21 mouse cellular contexts compared by ENCODE assay signal in the genomic region with DNA sequence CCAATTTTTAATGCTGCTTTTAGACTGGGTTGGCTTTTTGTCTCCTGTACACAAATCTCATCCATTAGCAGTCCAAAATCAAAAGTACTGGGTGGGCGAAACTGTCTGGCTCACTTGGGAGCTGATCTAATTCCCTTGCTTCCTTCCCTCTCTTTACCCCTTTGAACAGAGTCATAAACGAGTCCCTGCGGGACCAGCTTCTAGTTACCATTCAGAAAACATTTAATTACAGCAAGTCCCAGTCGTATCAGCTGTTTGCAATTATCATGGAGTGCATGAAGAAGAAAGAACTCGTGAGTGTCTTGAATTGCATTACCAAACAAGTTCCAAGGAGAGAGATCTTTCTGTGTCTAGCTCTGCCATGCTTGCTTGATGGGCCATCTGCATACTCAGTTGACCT. TPM values are rescaled to one million over a fixed set of nuclear protein-coding genes. Genes with fewer than 3 reads are reported as not detected.
DNase-seq lines count a peak whose midpoint lies in the region; ATAC-seq and TF ChIP-seq lines count a peak whose summit lies in the region.
"Had no signal": no experiment of that assay in that cellular context is flagged by ENCODE, and none has a peak within 500 bp of the region (broad histone marks: within the 10 kb centered on the region; RNA-seq: fewer than 3 reads in every experiment).

No protein-coding gene starts in this region.

- no peaks in the 10 kb centered on the region for H3K36me3 ChIP-seq in forebrain, postnatal 0 days (ENCODE audit: insufficient read depth)
- H3K36me3 ChIP-seq in forebrain, embryonic 13.5 days (ENCODE audit: poor library complexity, severe bottlenecking), result no peaks in the 10 kb centered on the region
- H3K36me3 ChIP-seq in midbrain, embryonic 14.5 days (ENCODE audit: control insufficient read depth, insufficient read depth, low read length), result no peaks in the 10 kb centered on the region
- H3K36me3 ChIP-seq in midbrain, embryonic 11.5 days (ENCODE audit: control insufficient read depth, insufficient read depth, low read length), result no peaks in the 10 kb centered on the region
- no peaks in the 10 kb centered on the region for H3K36me3 ChIP-seq in embryonic facial prominence, embryonic 14.5 days (ENCODE audit: control insufficient read depth, insufficient read depth, low read length)
- H3K36me3 ChIP-seq: embryonic facial prominence, embryonic 12.5 days; forebrain, embryonic 15.5 days; heart, embryonic 13.5 days had no signal

- peak; percentile 38; the same call in 1 of the 2 replicates for ATAC-seq in forebrain, postnatal 0 days
- ATAC-seq in forebrain, embryonic 13.5 days, result no peak
- no peak for ATAC-seq in midbrain, embryonic 14.5 days (ENCODE audit: low FRiP score, low TSS enrichment)
- no peak for ATAC-seq in midbrain, embryonic 11.5 days (ENCODE audit: low FRiP score)
- peak; percentile 61; the same call in 1 of the 2 replicates for ATAC-seq in embryonic facial prominence, embryonic 14.5 days (ENCODE audit: low read depth)
- no peak for ATAC-seq in activated CD4-positive, CD25-positive, alpha-beta regulatory T cell, adult 4 months
- ATAC-seq: forebrain, embryonic 15.5 days; intestine, embryonic 16.5 days; Patski had no signal

- H3K4me2 ChIP-seq in forebrain, postnatal 0 days (ENCODE audit: low read depth), result no peak overlapping the region
- no peak overlapping the region for H3K4me2 ChIP-seq in forebrain, embryonic 13.5 days
- H3K4me2 ChIP-seq in midbrain, embryonic 14.5 days (ENCODE audit: low read length), result no peak overlapping the region
- no peak overlapping the region for H3K4me2 ChIP-seq in midbrain, embryonic 11.5 days
- H3K4me2 ChIP-seq in embryonic facial prominence, embryonic 14.5 days (ENCODE audit: low read depth, low read length), result no peak overlapping the region
- H3K4me2 ChIP-seq: embryonic facial prominence, embryonic 12.5 days; forebrain, embryonic 15.5 days; heart, embryonic 13.5 days had no signal

- WGBS in forebrain, postnatal 0 days, result 34% methylated on average over 5 of the region's 5 CpGs
- WGBS in forebrain, embryonic 13.5 days, result 42% methylated on average over 5 of the region's 5 CpGs
- 71% methylated on average over 5 of the region's 5 CpGs for WGBS in midbrain, embryonic 14.5 days
- 76% methylated on average over 5 of the region's 5 CpGs for WGBS in midbrain, embryonic 11.5 days
- WGBS in embryonic facial prominence, embryonic 14.5 days, result 29% methylated on average over 5 of the region's 5 CpGs

- no peak for DNase-seq in forebrain, postnatal 0 days
- DNase-seq in midbrain, embryonic 14.5 days, result peak; percentile 31
- no peak for DNase-seq in midbrain, embryonic 11.5 days (ENCODE audit: low spot score, missing footprints)
- peak; percentile 71 for DNase-seq in embryonic facial prominence, embryonic 14.5 days (ENCODE audit: low spot score)
- DNase-seq: adrenal gland, adult 2 months; adrenal gland, postnatal 25 days; cerebellum, adult 11-12 months; cerebellum, adult 9-11 months; gastrocnemius, adult 2 months; gastrocnemius, postnatal 25 days; heart, postnatal 36 days; kidney, adult 2 months had no signal

- no peaks in the 10 kb centered on the region for H3K4me1 ChIP-seq in forebrain, postnatal 0 days (ENCODE audit: insufficient read depth)
- H3K4me1 ChIP-seq in forebrain, embryonic 13.5 days, result no peaks in the 10 kb centered on the region
- no peaks in the 10 kb centered on the region for H3K4me1 ChIP-seq in midbrain, embryonic 14.5 days (ENCODE audit: control insufficient read depth, insufficient read depth, low read length)
- H3K4me1 ChIP-seq in midbrain, embryonic 11.5 days (ENCODE audit: control insufficient read depth, insufficient read depth, low read length), result no peaks in the 10 kb centered on the region
- no peaks in the 10 kb centered on the region for H3K4me1 ChIP-seq in embryonic facial prominence, embryonic 14.5 days (ENCODE audit: control insufficient read depth, insufficient read depth, low read length)
- H3K4me1 ChIP-seq: embryonic facial prominence, embryonic 12.5 days; forebrain, embryonic 15.5 days; heart, embryonic 13.5 days had no signal

- H3K4me3 ChIP-seq in forebrain, postnatal 0 days (ENCODE audit: low read depth, low read length), result no peak overlapping the region
- no peak overlapping the region for H3K4me3 ChIP-seq in forebrain, embryonic 13.5 days
- no peak overlapping the region for H3K4me3 ChIP-seq in midbrain, embryonic 14.5 days (replicated peaks; ENCODE audit: low read depth, low read length)
- H3K4me3 ChIP-seq in midbrain, embryonic 11.5 days (ENCODE audit: low read depth, low read length), result no peak overlapping the region
- H3K4me3 ChIP-seq in embryonic facial prominence, embryonic 14.5 days (ENCODE audit: low read depth, low read length), result no peak overlapping the region
- H3K4me3 ChIP-seq: embryonic facial prominence, embryonic 12.5 days; forebrain, embryonic 15.5 days; gastrocnemius, adult 2 months; heart, embryonic 13.5 days had no signal

- H3K27me3 ChIP-seq in forebrain, postnatal 0 days (ENCODE audit: insufficient read depth, low read length), result no peaks in the 10 kb centered on the region
- H3K27me3 ChIP-seq in forebrain, embryonic 13.5 days, result no peaks in the 10 kb centered on the region
- H3K27me3 ChIP-seq in midbrain, embryonic 14.5 days (ENCODE audit: control insufficient read depth, insufficient read depth, low read length), result no peaks in the 10 kb centered on the region
- H3K27me3 ChIP-seq in midbrain, embryonic 11.5 days (ENCODE audit: control insufficient read depth, insufficient read depth, low read length), result no peaks in the 10 kb centered on the region
- H3K27me3 ChIP-seq in embryonic facial prominence, embryonic 14.5 days (replicated peaks; ENCODE audit: control insufficient read depth, insufficient read depth, low read length), result no peaks in the 10 kb centered on the region
- H3K27me3 ChIP-seq: CH12.LX; embryonic facial prominence, embryonic 12.5 days; forebrain, embryonic 15.5 days; heart, embryonic 13.5 days; Patski had no signal

- no peak for TF ChIP-seq CTCF in forebrain, postnatal 0 days (IDR thresholded peaks at IDR 0.05; ENCODE audit: low read depth)

- H3K9ac ChIP-seq in forebrain, postnatal 0 days, result no peak overlapping the region
- H3K9ac ChIP-seq in forebrain, embryonic 13.5 days, result no peak overlapping the region
- no peak overlapping the region for H3K9ac ChIP-seq in midbrain, embryonic 14.5 days (replicated peaks; ENCODE audit: low read length)
- no peak overlapping the region for H3K9ac ChIP-seq in midbrain, embryonic 11.5 days (ENCODE audit: low read length)
- H3K9ac ChIP-seq in embryonic facial prominence, embryonic 14.5 days (ENCODE audit: low read depth, low read length), result no peak overlapping the region
- H3K9ac ChIP-seq: embryonic facial prominence, embryonic 12.5 days; forebrain, embryonic 15.5 days; heart, embryonic 13.5 days had no signal

- H3K27ac ChIP-seq in forebrain, postnatal 0 days (ENCODE audit: low read depth, low read length), result no peak overlapping the region
- no peak overlapping the region for H3K27ac ChIP-seq in forebrain, embryonic 13.5 days
- H3K27ac ChIP-seq in midbrain, embryonic 14.5 days (replicated peaks; ENCODE audit: low read depth, low read length), result no peak overlapping the region
- no peak overlapping the region for H3K27ac ChIP-seq in midbrain, embryonic 11.5 days (ENCODE audit: low read depth, low read length)
- no peak overlapping the region for H3K27ac ChIP-seq in embryonic facial prominence, embryonic 14.5 days (replicated peaks; ENCODE audit: low read depth, low read length)
- H3K27ac ChIP-seq: embryonic facial prominence, embryonic 12.5 days; forebrain, embryonic 15.5 days; gastrocnemius, adult 2 months; heart, embryonic 13.5 days had no signal

- H3K9me3 ChIP-seq in forebrain, postnatal 0 days (ENCODE audit: low read length), result no peaks in the 10 kb centered on the region
- H3K9me3 ChIP-seq in forebrain, embryonic 13.5 days (replicated peaks), result no peaks in the 10 kb centered on the region
- H3K9me3 ChIP-seq in midbrain, embryonic 14.5 days (ENCODE audit: control insufficient read depth, low read length), result no peaks in the 10 kb centered on the region
- no peaks in the 10 kb centered on the region for H3K9me3 ChIP-seq in midbrain, embryonic 11.5 days (ENCODE audit: control insufficient read depth, low read length)
- H3K9me3 ChIP-seq in embryonic facial prominence, embryonic 14.5 days (ENCODE audit: control insufficient read depth, low read length), result no peaks in the 10 kb centered on the region
- H3K9me3 ChIP-seq: embryonic facial prominence, embryonic 12.5 days; forebrain, embryonic 15.5 days; heart, embryonic 13.5 days had no signal

RNA-seq across cellular contexts. Expression of gene Trpm1, which starts 55.1 kb away (rescaled TPM):
- total RNA-seq in forebrain, postnatal 0 days (2014; rRNA removed), result 0.23 TPM in 1 of 2 replicates, not detected in the other
- polyA plus RNA-seq in forebrain, postnatal 0 days (2015; fragmentation: Nextera tagmentation; extraction: Ambion mirVana), result 0.09 and 0.45 TPM in 2 replicates
- polyA plus RNA-seq in forebrain, embryonic 13.5 days (2015; fragmentation: Nextera tagmentation; extraction: Ambion mirVana), result 0.13 and 0.47 TPM in 2 replicates
- polyA plus RNA-seq in midbrain, embryonic 14.5 days (2014; fragmentation: Nextera tagmentation; extraction: Ambion mirVana), result 0.93 TPM in 1 of 2 replicates, not detected in the other
- polyA plus RNA-seq in midbrain, embryonic 11.5 days (2014; fragmentation: Nextera tagmentation; extraction: Ambion mirVana), result 0.37 and 0.41 TPM in 2 replicates
- 1.7 and 1.8 TPM in 2 replicates for polyA plus RNA-seq in embryonic facial prominence, embryonic 14.5 days (2014; fragmentation: Nextera tagmentation; extraction: Ambion mirVana)
- polyA plus RNA-seq in activated CD4-positive, CD25-positive, alpha-beta regulatory T cell, adult 4 months (2017; shearing (Covaris generic)), result 1 to 10 TPM; 4.6 to 7.4 TPM
- total RNA-seq: adrenal gland, adult 2 months; adrenal gland, postnatal 25 days; granulocyte monocyte progenitor cell, adult 5-6 weeks had no signal
- polyA plus RNA-seq: adrenal gland, adult 2 months; intestine, embryonic 16.5 days had no signal

Comparison
In these comparisons a context has a peak if more than half of its experiments do, and no peak if none do; other contexts are left out.
1. ATAC-seq: peak in forebrain, postnatal 0 days (single experiment) and embryonic facial prominence, embryonic 14.5 days (single experiment); none in forebrain, embryonic 13.5 days (single experiment), midbrain, embryonic 14.5 days (single experiment), midbrain, embryonic 11.5 days (single experiment) and activated CD4-positive, CD25-positive, alpha-beta regulatory T cell, adult 4 months (single experiment).
2. DNase-seq: peak in midbrain, embryonic 14.5 days (single experiment) and embryonic facial prominence, embryonic 14.5 days (single experiment); none in forebrain, postnatal 0 days (single experiment) and midbrain, embryonic 11.5 days (single experiment).